Mouse (Mus musculus) forebrain, embryonic 10.5 days (tissue): ENCODE measurements around the gene Tenm4. TPM values are rescaled to one million over a fixed set of nuclear protein-coding genes. Genes with fewer than 3 reads are reported as not detected.

Experiments
- DNase-seq: peaks from one replicate; pipeline ENCODE4 v3.0.0-alpha.2; 2017; ENCODE audit warnings: low spot score; ENCODE audit errors: extremely low spot score
- H3K27ac ChIP-seq: fragments of 300-500 bp; sonication (generic); 2 replicates; pipeline ENCODE4 v1.5.1; 2016; ENCODE audit warnings: mild to moderate bottlenecking
- H3K27me3 ChIP-seq: fragments of 300-500 bp; sonication (generic); 2 replicates; pipeline ENCODE4 v1.6.1; 2016; ENCODE audit warnings: mild to moderate bottlenecking; ENCODE audit not compliant: poor library complexity, severe bottlenecking
- H3K36me3 ChIP-seq: fragments of 300-500 bp; sonication (generic); replicated peaks from 2 replicates; pipeline ENCODE4 v1.6.1; 2016; ENCODE audit warnings: mild to moderate bottlenecking, moderate library complexity
- H3K4me1 ChIP-seq: fragments of 300-500 bp; sonication (generic); 2 replicates; pipeline ENCODE4 v1.6.1; 2016
- H3K4me3 ChIP-seq: fragments of 300-500 bp; sonication (generic); 2 replicates; pipeline ENCODE4 v1.5.1; 2016; ENCODE audit warnings: mild to moderate bottlenecking, moderate library complexity
- H3K9me3 ChIP-seq: fragments of 300-500 bp; sonication (generic); 2 replicates; pipeline ENCODE4 v1.6.1; 2016; ENCODE audit warnings: mild to moderate bottlenecking, moderate library complexity
- WGBS: fragments of 180-500 bp; shearing (Covaris S2); methylation state at CpG from one replicate; pipeline ENCODE4 v1.1.7; 2016; 5-methylcytosine and 5-hydroxymethylcytosine counted together
- polyA plus RNA-seq: library from polyadenylated mRNA; unstranded; fragments of >200 nt; fragmentation: Nextera tagmentation; extraction: Ambion mirVana; gene quantifications from 2 replicates; pipeline ENCODE4 v1.2.1, GENCODE M21; 2016

Gene Tenm4
- polyA plus RNA-seq, 1 experiment from 2014 or later, result 27.9 TPM

- Histone ChIP-seq H3K4me1 (peaks cover 15% of the 10 kb centered on the region), H3K27me3 (no peaks in the 10 kb centered on the region), H3K4me3 (no peak overlapping the region), H3K27ac (peak overlapping the region; percentile 21; the same call in 1 of the 2 replicates), H3K9me3 (no peaks in the 10 kb centered on the region), H3K36me3 (peaks cover 71% of the 10 kb centered on the region)
- DNase-seq, result no peak
- 68% methylated on average over 7 of the region's 7 CpGs for WGBS
Measured at GRCm38 (mm10) chr7:96864894-96865722, 694.1 kb downstream of the Tenm4 start.

- 91% methylated on average over 16 of the region's 16 CpGs for WGBS
- H3K27ac ChIP-seq, result no peak overlapping the region
Measured at GRCm38 (mm10) chr7:96869079-96869810, 698.2 kb downstream of the Tenm4 start.

GRCm38 (mm10) chr7:96870473-96870872 is 699.4 kb downstream of the Tenm4 start:
- Histone ChIP-seq H3K9me3 (no peaks in the 10 kb centered on the region), H3K4me3 (no peak overlapping the region), H3K27ac (no peak overlapping the region), H3K4me1 (peaks cover 7% of the 10 kb centered on the region), H3K27me3 (no peaks in the 10 kb centered on the region), H3K36me3 (peaks cover 88% of the 10 kb centered on the region)
- 94% methylated on average over 8 of the region's 8 CpGs for WGBS
- DNase-seq, result no peak

More at GRCm38 (mm10) chr7:96869079-96869810, 698.2 kb downstream of the Tenm4 start:
- no peak for DNase-seq
- peaks cover 87% of the 10 kb centered on the region for H3K36me3 ChIP-seq
- no peak overlapping the region for H3K4me3 ChIP-seq
- peaks cover 15% of the 10 kb centered on the region for H3K4me1 ChIP-seq
- no peaks in the 10 kb centered on the region for H3K9me3 ChIP-seq
- H3K27me3 ChIP-seq, result no peaks in the 10 kb centered on the region

- Histone ChIP-seq H3K27ac (no peak overlapping the region), H3K4me3 (no peak overlapping the region), H3K27me3 (no peaks in the 10 kb centered on the region), H3K36me3 (peaks cover 86% of the 10 kb centered on the region), H3K4me1 (peaks cover 1% of the 10 kb centered on the region), H3K9me3 (no peaks in the 10 kb centered on the region)
- 91% methylated on average over 4 of the region's 4 CpGs for WGBS
- DNase-seq, result no peak
Measured at GRCm38 (mm10) chr7:96871031-96871430, 700.0 kb downstream of the Tenm4 start.

GRCm38 (mm10) chr7:96878511-96879276 is 707.6 kb downstream of the Tenm4 start:
- no peaks in the 10 kb centered on the region for H3K27me3 ChIP-seq
- WGBS, result 88% methylated on average over 7 of the region's 7 CpGs
- H3K4me3 ChIP-seq, result no peak overlapping the region
- no peak for DNase-seq
- H3K9me3 ChIP-seq, result no peaks in the 10 kb centered on the region
- no peak overlapping the region for H3K27ac ChIP-seq
- H3K36me3 ChIP-seq, result peaks cover 35% of the 10 kb centered on the region
- no peaks in the 10 kb centered on the region for H3K4me1 ChIP-seq

GRCm38 (mm10) chr7:96879593-96879992 is 708.5 kb downstream of the Tenm4 start:
- Histone ChIP-seq H3K27ac (no peak overlapping the region), H3K9me3 (no peaks in the 10 kb centered on the region), H3K27me3 (no peaks in the 10 kb centered on the region), H3K4me3 (no peak overlapping the region), H3K36me3 (peaks cover 29% of the 10 kb centered on the region), H3K4me1 (no peaks in the 10 kb centered on the region)
- no peak for DNase-seq
- WGBS, result 93% methylated on average over 6 of the region's 6 CpGs

GRCm38 (mm10) chr7:96880221-96880944 is 709.3 kb downstream of the Tenm4 start:
- peaks cover 27% of the 10 kb centered on the region for H3K36me3 ChIP-seq
- H3K9me3 ChIP-seq, result no peaks in the 10 kb centered on the region
- H3K27ac ChIP-seq, result no peak overlapping the region
- DNase-seq, result no peak
- WGBS, result 92% methylated on average over 6 of the region's 6 CpGs
- no peak overlapping the region for H3K4me3 ChIP-seq
- no peaks in the 10 kb centered on the region for H3K27me3 ChIP-seq
- H3K4me1 ChIP-seq, result no peaks in the 10 kb centered on the region

GRCm38 (mm10) chr7:96883297-96883696 is 712.3 kb downstream of the Tenm4 start:
- no peak for DNase-seq
- Histone ChIP-seq H3K36me3 (peaks cover 38% of the 10 kb centered on the region), H3K4me3 (no peak overlapping the region), H3K27me3 (no peaks in the 10 kb centered on the region), H3K4me1 (no peaks in the 10 kb centered on the region), H3K9me3 (no peaks in the 10 kb centered on the region), H3K27ac (peak overlapping the region; percentile 4; the same call in 1 of the 2 replicates)
- 97% methylated on average over 3 of the region's 3 CpGs for WGBS

- H3K9me3 ChIP-seq, result no peaks in the 10 kb centered on the region
- H3K4me1 ChIP-seq, result peaks cover 13% of the 10 kb centered on the region
- 89% methylated on average over 18 of the region's 18 CpGs for WGBS
- no peaks in the 10 kb centered on the region for H3K27me3 ChIP-seq
- H3K4me3 ChIP-seq, result no peak overlapping the region
- no peak for DNase-seq
- no peak overlapping the region for H3K27ac ChIP-seq
- H3K36me3 ChIP-seq, result peaks cover 59% of the 10 kb centered on the region
Measured at GRCm38 (mm10) chr7:96887088-96887654, 716.1 kb downstream of the Tenm4 start.

- 92% methylated on average over 18 of the region's 18 CpGs for WGBS
- H3K27ac ChIP-seq, result peak overlapping the region; percentile 70
Measured at GRCm38 (mm10) chr7:96889061-96890034, 718.3 kb downstream of the Tenm4 start.

GRCm38 (mm10) chr7:96890035-96890621 is 719.1 kb downstream of the Tenm4 start:
- Histone ChIP-seq H3K27me3 (no peaks in the 10 kb centered on the region), H3K4me3 (no peak overlapping the region), H3K4me1 (peaks cover 13% of the 10 kb centered on the region), H3K27ac (peak overlapping the region; percentile 70), H3K36me3 (peaks cover 76% of the 10 kb centered on the region), H3K9me3 (no peaks in the 10 kb centered on the region)
- WGBS, result 48% methylated on average over 7 of the region's 7 CpGs
- no peak for DNase-seq

More at GRCm38 (mm10) chr7:96889061-96890034, 718.3 kb downstream of the Tenm4 start:
- Histone ChIP-seq H3K4me3 (no peak overlapping the region), H3K4me1 (peaks cover 13% of the 10 kb centered on the region), H3K27me3 (no peaks in the 10 kb centered on the region), H3K36me3 (peaks cover 71% of the 10 kb centered on the region), H3K9me3 (no peaks in the 10 kb centered on the region)
- no peak for DNase-seq
